Mouse (Mus musculus): ENCODE measurements around the gene 4930558K02Rik. TPM values are rescaled to one million over a fixed set of nuclear protein-coding genes. Genes with fewer than 3 reads are reported as not detected.
A peak's percentile ranks its signal among the peaks of the same experiment; 100 is the strongest.

4930558K02Rik gene
- not detected in 2 replicates for polyA plus RNA-seq (2015; fragmentation: Nextera tagmentation; extraction: Ambion mirVana)

- WGBS: 69% methylated on average over 1 of the region's 1 CpGs
- H3K9ac ChIP-seq: no peak within 1 kb of the TSS
- H3K9me3 ChIP-seq (replicated peaks): no peaks in the 10 kb centered on the region
- no peak for ATAC-seq
- no peak within 1 kb of the TSS for H3K4me2 ChIP-seq
- no peak within 1 kb of the TSS for H3K4me3 ChIP-seq
- H3K4me1 ChIP-seq: peaks cover 11% of the 10 kb centered on the region; the same call in 1 of the 2 replicates
- H3K36me3 ChIP-seq (ENCODE audit: poor library complexity, severe bottlenecking): no peaks in the 10 kb centered on the region
- no peaks in the 10 kb centered on the region for H3K27me3 ChIP-seq
- no peak within 1 kb of the TSS for H3K27ac ChIP-seq
These were observed at the start of gene 4930558K02Rik for GRCm38 (mm10) chr1:161979536-161979935. Gene 4930558K02Rik (minus strand): TSS chr1:161979636.

- ATAC-seq: no peak
- no peak overlapping the region for H3K27ac ChIP-seq
- no peak overlapping the region for H3K4me2 ChIP-seq
- no peaks in the 10 kb centered on the region for H3K27me3 ChIP-seq
- peaks cover 21% of the 10 kb centered on the region for H3K4me1 ChIP-seq
- H3K4me3 ChIP-seq: no peak overlapping the region
- no peaks in the 10 kb centered on the region for H3K9me3 ChIP-seq (replicated peaks)
- H3K36me3 ChIP-seq (ENCODE audit: poor library complexity, severe bottlenecking): no peaks in the 10 kb centered on the region
- 66% methylated on average over 8 of the region's 8 CpGs for WGBS
- no peak overlapping the region for H3K9ac ChIP-seq
These were observed 44.3 kb upstream of the 4930558K02Rik start for GRCm38 (mm10) chr1:162023681-162024270.

- H3K27ac ChIP-seq: no peak overlapping the region
- H3K4me1 ChIP-seq: peaks cover 15% of the 10 kb centered on the region
- no peak overlapping the region for H3K9ac ChIP-seq
- no peaks in the 10 kb centered on the region for H3K9me3 ChIP-seq (replicated peaks)
- 59% methylated on average over 4 of the region's 4 CpGs for WGBS
- H3K4me3 ChIP-seq: no peak overlapping the region
- no peak overlapping the region for H3K4me2 ChIP-seq
- no peaks in the 10 kb centered on the region for H3K27me3 ChIP-seq
- ATAC-seq: no peak
- no peaks in the 10 kb centered on the region for H3K36me3 ChIP-seq (ENCODE audit: poor library complexity, severe bottlenecking)
These were observed 41.3 kb upstream of the 4930558K02Rik start for GRCm38 (mm10) chr1:162020766-162021165.

GRCm38 (mm10) chr1:162020303-162020731 is 40.9 kb upstream of the 4930558K02Rik start:
- H3K27ac ChIP-seq: no peak overlapping the region
- WGBS: 39% methylated on average over 7 of the region's 7 CpGs
- H3K36me3 ChIP-seq (ENCODE audit: poor library complexity, severe bottlenecking): no peaks in the 10 kb centered on the region
- no peaks in the 10 kb centered on the region for H3K27me3 ChIP-seq
- no peak overlapping the region for H3K4me2 ChIP-seq
- no peak overlapping the region for H3K9ac ChIP-seq
- H3K4me3 ChIP-seq: no peak overlapping the region
- no peaks in the 10 kb centered on the region for H3K9me3 ChIP-seq (replicated peaks)
- H3K4me1 ChIP-seq: peaks cover 15% of the 10 kb centered on the region
- peak; percentile 27; the same call in 1 of the 2 replicates for ATAC-seq

DNA sequence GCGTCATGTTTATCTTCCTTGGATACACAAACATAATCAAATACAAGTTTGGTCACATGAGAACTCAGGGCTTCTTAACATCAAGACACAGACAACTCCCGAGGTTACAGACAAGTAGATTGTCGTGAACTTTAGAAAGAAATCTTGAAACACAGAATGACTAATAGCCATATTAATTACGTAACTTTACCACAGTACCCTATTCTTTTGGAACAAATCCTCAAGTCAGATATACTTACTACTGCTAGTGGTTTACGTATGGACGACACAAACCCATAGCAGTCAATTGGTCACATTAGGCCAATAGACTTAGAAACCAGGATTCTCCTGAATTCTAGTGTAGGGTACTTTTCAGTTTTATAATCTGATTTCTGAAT is 39.2 kb upstream of the 4930558K02Rik start:
- peaks cover 12% of the 10 kb centered on the region for H3K4me1 ChIP-seq
- 95% methylated on average over 6 of the region's 6 CpGs for WGBS
- H3K36me3 ChIP-seq (ENCODE audit: poor library complexity, severe bottlenecking): no peaks in the 10 kb centered on the region
- H3K27ac ChIP-seq: no peak overlapping the region
- no peak for ATAC-seq
- no peaks in the 10 kb centered on the region for H3K27me3 ChIP-seq
- H3K4me2 ChIP-seq: no peak overlapping the region
- H3K9me3 ChIP-seq (replicated peaks): no peaks in the 10 kb centered on the region
- no peak overlapping the region for H3K4me3 ChIP-seq
- no peak overlapping the region for H3K9ac ChIP-seq

DNA sequence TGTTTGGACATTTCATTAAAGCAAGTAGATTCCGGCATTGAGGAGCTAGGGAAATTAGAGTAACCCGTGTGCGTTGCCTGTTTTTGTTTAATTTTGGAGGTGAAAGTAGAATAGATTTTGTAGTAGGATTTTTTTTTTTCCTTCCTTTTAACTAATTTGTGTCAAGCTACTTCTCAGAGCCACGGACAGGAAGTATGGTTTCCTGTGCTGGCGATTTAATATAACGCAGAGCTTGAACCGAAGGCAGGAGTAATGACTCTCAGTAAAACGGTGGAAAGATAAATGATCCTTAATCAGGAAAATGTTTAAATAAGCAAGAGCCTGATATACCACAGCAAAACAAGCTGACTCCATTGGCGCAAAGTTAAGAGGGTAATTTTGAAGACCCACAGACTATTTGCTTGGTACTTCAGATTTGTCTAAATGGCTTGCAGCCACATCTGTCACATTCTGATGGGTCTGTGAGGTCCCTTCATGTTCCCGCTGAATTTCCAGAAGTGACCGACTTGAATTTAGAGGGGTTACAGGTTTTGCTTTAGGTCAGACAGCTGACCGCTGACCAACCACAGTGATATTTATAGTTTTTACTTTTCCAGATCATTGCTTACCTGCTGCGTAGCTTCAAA is 38.7 kb upstream of the 4930558K02Rik start:
- Histone ChIP-seq H3K9ac (no peak overlapping the region), H3K36me3 (ENCODE audit: poor library complexity, severe bottlenecking) (no peaks in the 10 kb centered on the region), H3K9me3 (replicated peaks) (no peaks in the 10 kb centered on the region), H3K27ac (no peak overlapping the region), H3K4me2 (no peak overlapping the region), H3K4me1 (peaks cover 11% of the 10 kb centered on the region; the same call in 1 of the 2 replicates), H3K27me3 (no peaks in the 10 kb centered on the region), H3K4me3 (no peak overlapping the region)
- ATAC-seq: no peak
- WGBS: 91% methylated on average over 13 of the region's 13 CpGs

GRCm38 (mm10) chr1:162016982-162017381 is 37.5 kb upstream of the 4930558K02Rik start:
- no peak overlapping the region for H3K27ac ChIP-seq
- H3K4me2 ChIP-seq: no peak overlapping the region
- no peak overlapping the region for H3K9ac ChIP-seq
- no peak for ATAC-seq
- H3K9me3 ChIP-seq (replicated peaks): no peaks in the 10 kb centered on the region
- peaks cover 11% of the 10 kb centered on the region; the same call in 1 of the 2 replicates for H3K4me1 ChIP-seq
- WGBS: 51% methylated on average over 7 of the region's 7 CpGs
- H3K27me3 ChIP-seq: no peaks in the 10 kb centered on the region
- no peak overlapping the region for H3K4me3 ChIP-seq
- H3K36me3 ChIP-seq (ENCODE audit: poor library complexity, severe bottlenecking): no peaks in the 10 kb centered on the region

GRCm38 (mm10) chr1:162015247-162015862 is 35.9 kb upstream of the 4930558K02Rik start:
- no peak overlapping the region for H3K4me3 ChIP-seq
- 59% methylated on average over 8 of the region's 8 CpGs for WGBS
- no peak overlapping the region for H3K27ac ChIP-seq
- no peaks in the 10 kb centered on the region for H3K36me3 ChIP-seq (ENCODE audit: poor library complexity, severe bottlenecking)
- no peak overlapping the region for H3K9ac ChIP-seq
- no peak overlapping the region for H3K4me2 ChIP-seq
- no peaks in the 10 kb centered on the region for H3K27me3 ChIP-seq
- H3K4me1 ChIP-seq: peaks cover 4% of the 10 kb centered on the region; the same call in 1 of the 2 replicates
- H3K9me3 ChIP-seq (replicated peaks): no peaks in the 10 kb centered on the region
- ATAC-seq: no peak

DNA sequence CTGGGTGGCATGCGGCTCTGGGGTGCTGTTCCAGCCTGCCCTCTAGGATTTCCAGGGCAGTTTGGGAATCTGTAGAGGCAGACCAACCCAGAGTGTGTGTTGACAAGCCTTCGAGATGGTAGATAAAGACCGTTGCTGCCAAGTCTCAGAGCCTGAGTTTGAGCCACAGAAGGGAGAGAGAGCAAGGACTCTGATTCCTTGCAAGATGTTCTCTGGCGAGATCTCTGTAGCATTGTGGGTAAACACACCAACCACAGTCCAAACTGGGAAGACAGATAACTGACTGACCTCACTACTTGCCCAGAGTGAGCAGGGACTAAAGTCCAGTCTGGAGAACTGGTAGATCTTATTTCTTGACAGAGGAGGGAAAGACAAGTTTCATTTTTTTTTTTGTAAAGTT is 34.1 kb upstream of the 4930558K02Rik start:
- Histone ChIP-seq H3K27ac (no peak overlapping the region), H3K4me1 (no peaks in the 10 kb centered on the region), H3K4me2 (no peak overlapping the region), H3K4me3 (no peak overlapping the region), H3K36me3 (ENCODE audit: poor library complexity, severe bottlenecking) (no peaks in the 10 kb centered on the region), H3K27me3 (no peaks in the 10 kb centered on the region), H3K9ac (no peak overlapping the region), H3K9me3 (replicated peaks) (no peaks in the 10 kb centered on the region)
- no peak for ATAC-seq
- 83% methylated on average over 4 of the region's 4 CpGs for WGBS

- ATAC-seq: no peak
- Histone ChIP-seq H3K4me2 (no peak overlapping the region), H3K27me3 (no peaks in the 10 kb centered on the region), H3K9ac (no peak overlapping the region), H3K36me3 (ENCODE audit: poor library complexity, severe bottlenecking) (no peaks in the 10 kb centered on the region), H3K27ac (no peak overlapping the region), H3K4me1 (no peaks in the 10 kb centered on the region), H3K9me3 (replicated peaks) (no peaks in the 10 kb centered on the region), H3K4me3 (no peak overlapping the region)
- WGBS: 75% methylated on average over 16 of the region's 16 CpGs
These were observed 32.2 kb upstream of the 4930558K02Rik start for GRCm38 (mm10) chr1:162011523-162012245.

DNA sequence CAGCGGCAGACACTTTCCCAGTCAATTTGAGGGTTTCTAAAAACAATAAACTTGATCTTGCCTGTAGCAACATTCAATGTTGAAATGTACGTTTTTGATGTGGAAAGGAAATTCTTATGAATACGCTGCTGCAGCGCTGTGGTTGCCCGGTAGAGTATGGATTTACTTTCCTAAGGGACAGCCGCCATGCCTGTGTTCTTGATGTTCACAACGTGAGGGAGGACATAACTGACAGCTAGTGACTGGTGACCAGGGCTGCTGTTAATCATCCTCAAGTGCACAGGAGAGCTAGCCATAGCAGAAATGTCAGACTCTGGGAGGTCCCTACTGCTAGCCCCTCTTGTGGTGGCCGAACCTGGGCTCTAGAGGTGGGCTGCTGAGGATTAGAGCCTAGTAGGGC is 29.6 kb upstream of the 4930558K02Rik start:
- peaks cover 15% of the 10 kb centered on the region for H3K4me1 ChIP-seq
- H3K9me3 ChIP-seq (replicated peaks): no peaks in the 10 kb centered on the region
- no peaks in the 10 kb centered on the region for H3K36me3 ChIP-seq (ENCODE audit: poor library complexity, severe bottlenecking)
- H3K27ac ChIP-seq: no peak overlapping the region
- H3K4me2 ChIP-seq: no peak overlapping the region
- no peak for ATAC-seq
- no peak overlapping the region for H3K9ac ChIP-seq
- 90% methylated on average over 8 of the region's 8 CpGs for WGBS
- no peak overlapping the region for H3K4me3 ChIP-seq
- no peaks in the 10 kb centered on the region for H3K27me3 ChIP-seq

DNA sequence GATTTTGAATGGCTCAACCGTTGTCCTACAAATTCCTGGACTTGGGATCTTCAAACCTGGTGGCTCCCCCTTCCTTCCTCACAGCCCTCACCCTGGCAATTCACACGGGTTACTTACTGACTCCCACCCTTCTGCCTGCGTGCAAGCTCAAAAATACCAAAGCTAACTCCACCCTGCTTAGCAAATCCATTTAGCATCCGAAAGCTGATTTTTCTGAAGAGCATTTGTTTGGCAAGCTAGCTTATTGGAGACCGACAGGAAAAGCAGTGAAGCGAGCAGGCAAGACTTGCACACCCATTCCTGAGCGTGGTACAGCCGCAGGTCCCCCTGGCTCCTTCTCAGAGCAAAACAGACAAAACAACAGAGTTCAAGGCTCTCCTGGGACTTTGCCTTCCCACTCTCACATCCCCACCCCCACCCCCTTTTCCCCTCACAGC is 29.2 kb upstream of the 4930558K02Rik start:
- no peaks in the 10 kb centered on the region for H3K36me3 ChIP-seq (ENCODE audit: poor library complexity, severe bottlenecking)
- no peak overlapping the region for H3K9ac ChIP-seq
- H3K27ac ChIP-seq: no peak overlapping the region
- H3K4me2 ChIP-seq: no peak overlapping the region
- H3K27me3 ChIP-seq: no peaks in the 10 kb centered on the region
- H3K4me3 ChIP-seq: no peak overlapping the region
- no peaks in the 10 kb centered on the region for H3K9me3 ChIP-seq (replicated peaks)
- no peak for ATAC-seq
- peaks cover 19% of the 10 kb centered on the region for H3K4me1 ChIP-seq
- WGBS: 52% methylated on average over 8 of the region's 8 CpGs
